Mouse (Mus musculus) heart, postnatal 14 days (tissue): Measurements from ENCODE around the gene Abcb8. TPM values are rescaled to one million over a fixed set of nuclear protein-coding genes. Genes with fewer than 3 reads are reported as not detected.

ENCODE experiments used
- DNase-seq, 2 experiments: peaks; one replicate each; pipeline ENCODE4 v3.0.0; 2021 to 2022
- intact Hi-C: fragments of 180-260 bp; cut with DNase I; formaldehyde crosslinking; loops from one replicate; pipeline ENCODE4 v1.15.1; 2025
- total RNA-seq, 2 experiments: library from RNA; stranded (reverse); gene quantifications; 2 replicates each; pipeline ENCODE4 v1.2.3; 2021

The Abcb8 gene
- total RNA-seq, 2 experiments from 2014 or later: 81.9 to 87.0 TPM

GRCm38 (mm10) chr5:24364963-24365362 lies 28.5 kb upstream of the Abcb8 start:
- intact Hi-C loops: loop anchor here (2.0 kb wide), 1 partner anchor 18 kb away; no protein-coding TSS in a partner anchor
- no peak for DNase-seq

- intact Hi-C loops: loop anchor here (2.0 kb wide), 1 partner anchor 17 kb away; no protein-coding TSS in a partner anchor
- DNase-seq: peak in 1 of 2 experiments; percentile 43
Measured at GRCm38 (mm10) chr5:24365528-24365927, 27.9 kb upstream of the Abcb8 start.

- DNase-seq: no peak
- intact Hi-C loops: no loop called here
Measured at GRCm38 (mm10) chr5:24366426-24366825, 27.0 kb upstream of the Abcb8 start.

- intact Hi-C loops: no loop called here
- DNase-seq: no peak
Measured at GRCm38 (mm10) chr5:24369767-24370166, 23.7 kb upstream of the Abcb8 start.

GRCm38 (mm10) chr5:24373807-24374206 lies 19.7 kb upstream of the Abcb8 start:
- DNase-seq: no peak
- intact Hi-C loops: no loop called here

GRCm38 (mm10) chr5:24374216-24374615 lies 19.2 kb upstream of the Abcb8 start:
- DNase-seq: peak in 1 of 2 experiments; percentile 40
- intact Hi-C loops: no loop called here

GRCm38 (mm10) chr5:24374666-24375328 lies 18.7 kb upstream of the Abcb8 start:
- DNase-seq: no peak
- intact Hi-C loops: no loop called here

GRCm38 (mm10) chr5:24378700-24379099 lies 14.8 kb upstream of the Abcb8 start:
- intact Hi-C loops: no loop called here
- DNase-seq: no peak

GRCm38 (mm10) chr5:24379501-24379900 lies 14.0 kb upstream of the Abcb8 start:
- no peak for DNase-seq
- intact Hi-C loops: no loop called here

GRCm38 (mm10) chr5:24380499-24380898 lies 13.0 kb upstream of the Abcb8 start:
- DNase-seq: no peak
- intact Hi-C loops: loop anchor here (10.0 kb wide), 1 partner anchor 216 kb away; the partner anchor contains the start of gene Nupl2

GRCm38 (mm10) chr5:24381486-24381885 lies 12.0 kb upstream of the Abcb8 start:
- DNase-seq: no peak
- intact Hi-C loops: loop anchor here (10.0 kb wide), 1 partner anchor 217 kb away; the partner anchor contains the start of gene Nupl2

GRCm38 (mm10) chr5:24381988-24382387 lies 11.5 kb upstream of the Abcb8 start:
- no peak for DNase-seq
- intact Hi-C loops: loop anchor here (2.0 to 10.0 kb wide), 2 partner anchors 17 to 217 kb away; partner anchors contain the start of genes Nos3 and Nupl2

- peak; percentile 85 to 91 for DNase-seq
- intact Hi-C loops: loop anchor here (2.0 to 10.0 kb wide), 2 partner anchors 18 to 218 kb away; partner anchors contain the start of genes Nos3 and Nupl2
Measured at GRCm38 (mm10) chr5:24383026-24383859, 10.2 kb upstream of the Abcb8 start.

- intact Hi-C loops: loop anchor here (10.0 kb wide), 1 partner anchor 220 kb away; the partner anchor contains the start of gene Nupl2
- peak; percentile 44 to 48 for DNase-seq
Measured at GRCm38 (mm10) chr5:24384407-24384806, 9.1 kb upstream of the Abcb8 start.

GRCm38 (mm10) chr5:24385374-24385773 lies 8.1 kb upstream of the Abcb8 start:
- intact Hi-C loops: loop anchor here (10.0 kb wide), 1 partner anchor 221 kb away; the partner anchor contains the start of gene Nupl2
- DNase-seq: no peak

GRCm38 (mm10) chr5:24385887-24386550 lies 7.4 kb upstream of the Abcb8 start:
- intact Hi-C loops: loop anchor here (1.0 to 10.0 kb wide), 2 partner anchors 23 to 221 kb away; partner anchors contain the start of gene Nupl2
- DNase-seq: no peak

- DNase-seq: peak; percentile 75 to 76
Measured at GRCm38 (mm10) chr5:24387264-24388241, 5.9 kb upstream of the Abcb8 start.

GRCm38 (mm10) chr5:24388246-24388915 lies 5.1 kb upstream of the Abcb8 start:
- no peak for DNase-seq
- intact Hi-C loops: loop anchor here (10.0 kb wide), 1 partner anchor 224 kb away; the partner anchor contains the start of gene Nupl2

More at GRCm38 (mm10) chr5:24387264-24388241, 5.9 kb upstream of the Abcb8 start:
- intact Hi-C loops: loop anchor here (10.0 kb wide), 1 partner anchor 223 kb away; the partner anchor contains the start of gene Nupl2
